Mouse (Mus musculus): ENCODE measurements around the gene Smg9.

DNA sequence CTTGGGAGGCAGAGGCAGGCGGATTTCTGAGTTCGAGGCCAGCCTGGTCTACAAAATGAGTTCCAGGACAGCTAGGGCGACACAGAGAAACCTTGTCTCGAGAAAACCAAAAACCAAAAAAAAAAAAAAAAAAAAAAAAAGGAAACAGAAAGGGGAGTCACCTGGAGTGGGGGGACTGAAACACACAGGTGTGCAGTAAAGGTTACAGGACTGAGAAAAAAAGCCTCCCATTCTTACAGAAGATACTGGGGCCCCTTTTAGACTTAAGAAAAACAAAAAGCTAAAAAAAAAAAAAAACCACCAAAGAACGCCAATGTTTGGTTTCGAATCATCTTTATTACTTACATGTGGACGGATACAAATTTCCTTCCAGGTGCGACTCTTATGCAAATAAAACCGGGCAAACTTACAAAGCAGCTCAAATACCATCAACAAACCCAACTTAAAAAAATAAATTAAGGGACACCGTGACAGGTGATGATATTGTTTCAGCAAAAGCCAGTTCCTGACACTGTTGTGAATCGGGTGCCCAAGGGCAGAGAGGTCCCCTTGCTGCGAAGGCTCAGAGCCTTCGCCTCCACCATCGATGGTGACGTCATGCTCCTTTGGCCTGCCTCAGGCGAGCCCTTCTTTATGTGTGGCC, 16.6 kb upstream of the Smg9 start:
- no peak for TF ChIP-seq POLR2A (IDR thresholded peaks at IDR 0.05; ENCODE audit: borderline replicate concordance, extremely low read depth, insufficient read depth, insufficient read length, poor library complexity, severe bottlenecking)
- no peak for TF ChIP-seq CTCF (IDR thresholded peaks at IDR 0.05; ENCODE audit: borderline replicate concordance, extremely low read depth, insufficient read depth, insufficient read length)
